Mouse (Mus musculus) stomach, embryonic 15.5 days (tissue): ENCODE measurements around the gene Dhcr24. TPM values are rescaled to one million over a fixed set of nuclear protein-coding genes. Genes with fewer than 3 reads are reported as not detected.

ENCODE experiments used
- ATAC-seq: fragments of 200-750 bp; cut with Nextera tagmentation; 2 replicates; pipeline ENCODE4 v1.8.0; 2017; ENCODE audit warnings: low read depth, moderate number of reproducible peaks, moderate TSS enrichment; ENCODE audit not compliant: insufficient read depth, low FRiP score
- H3K27ac ChIP-seq: fragments of 300-500 bp; sonication (generic); 2 replicates; pipeline ENCODE4 v1.5.1; 2015; ENCODE audit warnings: mild to moderate bottlenecking, inconsistent platforms
- H3K27me3 ChIP-seq: fragments of 300-500 bp; sonication (generic); replicated peaks from 2 replicates; pipeline ENCODE4 v1.6.1; 2015; ENCODE audit warnings: inconsistent platforms
- H3K36me3 ChIP-seq: fragments of 300-500 bp; sonication (generic); 2 replicates; pipeline ENCODE4 v1.6.1; 2015; ENCODE audit warnings: inconsistent platforms
- H3K4me1 ChIP-seq: fragments of 300-500 bp; sonication (generic); 2 replicates; pipeline ENCODE4 v1.6.1; 2015; ENCODE audit warnings: inconsistent platforms
- H3K4me2 ChIP-seq: fragments of 300-500 bp; sonication (generic); 2 replicates; pipeline ENCODE4 v1.6.1; 2015; ENCODE audit warnings: mild to moderate bottlenecking, inconsistent platforms
- H3K4me3 ChIP-seq: fragments of 300-500 bp; sonication (generic); replicated peaks from 2 replicates; pipeline ENCODE4 v1.5.1; 2015; ENCODE audit warnings: inconsistent platforms
- H3K9ac ChIP-seq: fragments of 300-500 bp; sonication (generic); 2 replicates; pipeline ENCODE4 v1.6.1; 2015; ENCODE audit warnings: inconsistent platforms
- H3K9me3 ChIP-seq: fragments of 300-500 bp; sonication (generic); 2 replicates; pipeline ENCODE4 v1.6.1; 2016; ENCODE audit warnings: inconsistent platforms
- WGBS: fragments of 180-500 bp; shearing (Covaris S2); methylation state at CpG from one replicate; pipeline ENCODE4 v1.1.7; 2015; 5-methylcytosine and 5-hydroxymethylcytosine counted together
- polyA plus RNA-seq: library from polyadenylated mRNA; unstranded; fragments of >200 nt; fragmentation: Nextera tagmentation; extraction: Ambion mirVana; gene quantifications from 2 replicates; pipeline ENCODE4 v1.2.1, GENCODE M21; 2015

Gene Dhcr24
- polyA plus RNA-seq, 1 experiment from 2014 or later: 7.7 TPM

DNA sequence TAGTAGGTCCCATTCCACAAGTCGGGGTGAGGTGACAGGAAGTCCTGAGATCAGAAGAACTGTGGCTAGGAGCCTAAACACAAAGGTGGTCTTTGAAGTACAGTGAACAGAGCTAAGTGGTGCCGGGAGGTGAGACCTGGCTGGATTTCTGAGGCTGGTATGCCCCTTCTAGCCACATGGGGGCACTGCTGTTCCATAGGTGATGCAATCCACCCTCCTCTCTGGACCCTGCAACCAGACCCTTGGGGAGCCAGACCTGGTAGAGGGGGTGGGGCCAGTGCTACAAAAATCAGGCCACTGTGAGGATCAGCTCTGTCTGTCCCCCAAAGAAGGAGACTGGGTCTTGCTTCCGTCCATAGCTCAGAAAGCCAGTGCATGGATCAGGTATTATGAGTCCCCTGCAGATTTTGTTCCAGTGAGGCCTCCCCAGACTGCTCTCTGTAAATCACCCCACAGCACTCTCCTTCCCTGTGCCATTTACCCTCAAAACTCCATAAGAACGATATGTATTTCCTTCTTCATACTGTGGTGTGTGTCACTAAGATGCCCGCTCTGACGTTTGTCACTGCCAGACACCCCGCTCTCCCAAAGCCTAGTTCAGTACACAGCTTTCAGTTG, 53.5 kb downstream of the Dhcr24 start:
- 48% methylated on average over 7 of the region's 7 CpGs for WGBS
- no peak overlapping the region for H3K9ac ChIP-seq
- no peak overlapping the region for H3K4me2 ChIP-seq
- no peaks in the 10 kb centered on the region for H3K36me3 ChIP-seq
- no peak overlapping the region for H3K27ac ChIP-seq
- H3K27me3 ChIP-seq: no peaks in the 10 kb centered on the region
- ATAC-seq: peak; percentile 23; the same call in 1 of the 2 replicates
- H3K4me1 ChIP-seq: peaks cover 8% of the 10 kb centered on the region
- H3K9me3 ChIP-seq: no peaks in the 10 kb centered on the region
- no peak overlapping the region for H3K4me3 ChIP-seq

DNA sequence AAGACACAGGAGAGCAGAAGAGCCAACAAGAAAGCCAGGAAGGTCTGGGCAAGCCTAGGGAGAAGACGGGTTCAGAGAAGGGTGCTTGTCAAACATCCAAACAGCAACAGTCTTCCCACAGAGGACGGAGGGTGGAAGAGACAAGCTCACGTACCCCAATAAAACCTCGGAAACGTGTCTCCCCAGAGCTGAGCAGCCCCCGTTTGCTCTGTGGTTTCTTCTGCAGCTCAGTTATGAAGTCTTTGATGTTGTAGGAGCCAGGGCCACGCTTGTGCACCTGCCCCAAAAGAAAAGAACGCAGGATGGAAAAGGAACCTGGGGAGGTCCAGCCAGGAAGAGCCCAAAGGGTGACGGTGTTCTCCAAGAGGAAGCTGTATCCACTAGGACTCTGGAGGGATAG, 54.0 kb downstream of the Dhcr24 start:
- Histone ChIP-seq H3K4me2 (no peak overlapping the region), H3K4me3 (no peak overlapping the region), H3K4me1 (peaks cover 8% of the 10 kb centered on the region), H3K27ac (no peak overlapping the region), H3K9ac (no peak overlapping the region), H3K9me3 (no peaks in the 10 kb centered on the region), H3K27me3 (no peaks in the 10 kb centered on the region), H3K36me3 (no peaks in the 10 kb centered on the region)
- ATAC-seq: no peak
- WGBS: 83% methylated on average over 9 of the region's 9 CpGs

DNA sequence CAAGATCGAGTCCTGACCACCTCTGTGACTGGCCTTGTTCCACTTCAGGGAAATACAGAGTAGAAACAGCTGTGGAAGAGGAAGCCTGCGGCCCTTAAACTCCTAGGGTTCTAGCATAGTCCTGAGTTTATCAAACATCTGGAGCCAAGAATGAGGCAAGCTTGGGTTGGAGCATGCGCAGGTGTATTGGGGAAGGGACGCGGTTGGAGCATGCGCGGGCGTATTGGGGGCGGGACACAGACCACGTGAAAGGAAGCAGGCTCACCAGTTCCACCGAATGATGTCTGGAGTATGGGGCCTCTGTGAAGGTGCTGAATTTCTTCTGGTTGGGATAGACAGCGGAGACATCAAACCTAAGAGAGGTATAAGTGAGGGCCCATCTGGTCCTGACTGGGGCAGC, 54.8 kb downstream of the Dhcr24 start:
- Histone ChIP-seq H3K9ac (no peak overlapping the region), H3K27ac (no peak overlapping the region), H3K9me3 (no peaks in the 10 kb centered on the region), H3K4me1 (peaks cover 8% of the 10 kb centered on the region), H3K4me3 (no peak overlapping the region), H3K4me2 (no peak overlapping the region), H3K27me3 (no peaks in the 10 kb centered on the region), H3K36me3 (no peaks in the 10 kb centered on the region)
- 70% methylated on average over 12 of the region's 12 CpGs for WGBS
- ATAC-seq: no peak

DNA sequence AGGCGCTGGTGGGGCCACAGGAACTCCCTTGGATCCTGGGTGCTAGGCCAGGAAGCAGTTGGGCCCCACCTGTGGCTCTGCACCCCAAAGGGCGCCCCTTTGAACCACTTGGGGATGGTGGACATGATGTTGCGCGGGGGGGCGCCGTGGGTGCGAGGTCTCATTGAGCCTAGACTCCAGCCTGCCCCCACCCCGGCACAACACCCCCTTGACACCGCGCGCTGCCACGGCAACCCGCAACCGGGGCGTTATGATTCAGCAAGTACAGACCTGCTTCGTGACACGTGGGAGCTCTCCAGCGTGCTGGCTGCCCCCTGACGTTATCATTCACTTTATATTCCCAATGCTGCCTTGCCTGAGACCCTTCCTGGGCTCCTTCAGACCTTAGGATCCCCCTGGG, 56.2 kb downstream of the Dhcr24 start, which contains the start of gene Lexm:
Gene Lexm, minus strand, starts transcription at position 186 of the 400 bp plus-strand sequence.
- Histone ChIP-seq H3K4me1 (peaks cover 14% of the 10 kb centered on the region), H3K27me3 (peaks cover 7% of the 10 kb centered on the region), H3K9ac (no peak within 1 kb of the TSS), H3K4me2 (peak within 1 kb of the TSS; percentile 53), H3K4me3 (peak within 1 kb of the TSS; percentile 14), H3K9me3 (no peaks in the 10 kb centered on the region), H3K36me3 (no peaks in the 10 kb centered on the region), H3K27ac (no peak within 1 kb of the TSS)
- ATAC-seq: peak; percentile 17; the same call in 1 of the 2 replicates
- WGBS: 2% methylated on average over 18 of the region's 19 CpGs

DNA sequence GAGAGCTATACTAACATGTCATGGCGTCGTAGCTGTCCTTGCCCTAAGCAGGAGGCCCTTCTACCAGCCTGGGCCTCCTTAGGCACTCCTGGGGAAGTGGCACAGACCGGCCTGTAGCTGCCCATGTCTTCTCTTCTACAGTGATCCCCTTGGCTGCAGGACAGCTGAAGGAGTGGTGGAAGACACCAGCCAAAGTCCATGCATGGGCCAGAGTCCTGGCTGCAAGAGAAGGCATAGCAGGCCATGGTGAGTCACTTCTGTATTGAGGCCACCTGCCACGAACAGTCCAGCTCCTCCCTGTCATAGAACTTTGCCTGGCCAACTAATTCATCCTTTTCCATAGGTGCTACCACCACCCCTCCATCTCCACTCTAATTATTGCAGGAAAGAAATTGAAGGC, 58.1 kb downstream of the Dhcr24 start:
- no peak overlapping the region for H3K27ac ChIP-seq

DNA sequence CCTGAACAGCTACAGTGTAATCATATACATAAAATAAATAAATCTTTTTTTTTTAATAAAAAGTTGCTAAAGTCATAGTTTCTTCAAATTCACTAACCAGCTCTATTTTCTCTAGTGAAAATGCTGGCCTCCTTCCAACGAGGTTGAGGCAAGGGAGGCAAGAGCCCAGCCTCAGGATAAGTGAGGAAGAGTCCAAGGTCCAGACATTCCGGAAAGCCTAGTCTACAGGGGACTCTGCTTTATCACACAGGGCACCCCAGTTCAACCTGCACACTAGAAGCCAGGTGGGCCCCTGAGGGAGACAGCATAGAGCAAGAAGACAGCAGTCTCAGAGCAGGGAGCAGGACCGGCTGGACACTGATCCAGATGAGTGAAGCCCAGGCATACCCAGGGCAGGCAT, 60.6 kb downstream of the Dhcr24 start:
- Histone ChIP-seq H3K27me3 (peaks cover 35% of the 10 kb centered on the region), H3K9ac (no peak overlapping the region), H3K9me3 (no peaks in the 10 kb centered on the region), H3K27ac (peak overlapping the region; percentile 44; the same call in 1 of the 2 replicates), H3K4me1 (peaks cover 18% of the 10 kb centered on the region), H3K4me3 (no peak overlapping the region), H3K4me2 (peak overlapping the region; percentile 59; the same call in 1 of the 2 replicates), H3K36me3 (no peaks in the 10 kb centered on the region)
- 62% methylated on average over 3 of the region's 3 CpGs for WGBS
- ATAC-seq: no peak

More for the DNA sequence above, 58.1 kb downstream of the Dhcr24 start:
- Histone ChIP-seq H3K4me1 (peaks cover 21% of the 10 kb centered on the region), H3K36me3 (no peaks in the 10 kb centered on the region), H3K9me3 (no peaks in the 10 kb centered on the region), H3K4me2 (no peak overlapping the region), H3K27me3 (peaks cover 24% of the 10 kb centered on the region), H3K4me3 (no peak overlapping the region), H3K9ac (no peak overlapping the region)
- 79% methylated on average over 4 of the region's 4 CpGs for WGBS
- ATAC-seq: no peak

DNA sequence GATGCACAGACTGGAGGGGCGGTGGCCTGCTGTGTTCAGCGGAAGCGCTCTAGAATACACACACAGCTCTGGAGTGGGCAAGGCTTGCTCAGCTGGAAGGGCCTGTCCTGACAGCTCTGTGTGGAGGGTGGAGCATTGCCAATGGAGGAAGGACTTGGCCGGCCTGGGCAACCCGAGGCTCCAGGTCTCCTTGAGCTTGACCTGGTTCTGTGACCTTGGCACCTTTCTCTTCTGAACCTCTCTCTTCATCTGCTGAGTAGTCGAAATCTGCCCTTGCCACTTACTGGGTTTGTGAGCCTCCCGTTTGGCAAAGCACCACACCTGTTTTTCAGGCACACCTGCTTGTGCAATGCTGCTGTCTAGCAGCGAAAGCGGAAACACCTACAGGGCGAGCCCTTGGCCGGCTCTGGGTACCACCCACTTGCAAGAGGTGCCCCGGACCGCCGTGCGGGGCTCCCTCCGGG, 61.2 kb downstream of the Dhcr24 start, which contains the start of gene Ttc22:
Gene Ttc22, plus strand, starts transcription at position 403 of the 464 bp plus-strand sequence.
- WGBS: 20% methylated on average over 16 of the region's 16 CpGs
- Histone ChIP-seq H3K27ac (peak within 1 kb of the TSS; percentile 59; the same call in 1 of the 2 replicates), H3K4me1 (peaks cover 16% of the 10 kb centered on the region), H3K4me2 (peak within 1 kb of the TSS; percentile 59), H3K4me3 (peak within 1 kb of the TSS; percentile 38), H3K9me3 (no peaks in the 10 kb centered on the region), H3K9ac (no peak within 1 kb of the TSS), H3K27me3 (peaks cover 35% of the 10 kb centered on the region), H3K36me3 (no peaks in the 10 kb centered on the region)
- ATAC-seq: peak; percentile 73

DNA sequence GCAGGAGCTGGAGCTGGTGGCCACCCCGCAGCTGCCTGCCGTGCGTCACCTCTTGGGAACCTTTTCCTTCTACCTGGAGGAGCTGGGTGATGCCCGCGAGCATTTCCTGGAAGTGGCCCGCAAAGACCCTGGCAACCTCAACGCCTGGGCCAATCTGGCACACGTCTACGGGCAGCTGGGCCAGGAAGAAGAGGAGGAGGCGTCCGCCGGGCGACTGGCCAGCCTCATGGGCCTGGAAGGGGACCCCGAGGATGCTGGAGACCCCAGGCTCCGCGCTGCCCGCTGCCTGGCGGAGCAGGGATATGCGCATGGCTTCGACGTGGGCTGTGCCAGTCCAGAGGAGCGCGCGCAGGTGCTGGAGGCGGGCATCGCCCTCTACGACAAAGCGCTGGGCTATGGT, 61.9 kb downstream of the Dhcr24 start:
- Histone ChIP-seq H3K9ac (no peak overlapping the region), H3K27me3 (peaks cover 35% of the 10 kb centered on the region), H3K4me2 (peak overlapping the region; percentile 59), H3K4me3 (peak overlapping the region; percentile 38), H3K27ac (no peak overlapping the region), H3K36me3 (no peaks in the 10 kb centered on the region), H3K4me1 (peaks cover 13% of the 10 kb centered on the region; the same call in 1 of the 2 replicates), H3K9me3 (no peaks in the 10 kb centered on the region)
- 23% methylated on average over 28 of the region's 28 CpGs for WGBS
- ATAC-seq: no peak

DNA sequence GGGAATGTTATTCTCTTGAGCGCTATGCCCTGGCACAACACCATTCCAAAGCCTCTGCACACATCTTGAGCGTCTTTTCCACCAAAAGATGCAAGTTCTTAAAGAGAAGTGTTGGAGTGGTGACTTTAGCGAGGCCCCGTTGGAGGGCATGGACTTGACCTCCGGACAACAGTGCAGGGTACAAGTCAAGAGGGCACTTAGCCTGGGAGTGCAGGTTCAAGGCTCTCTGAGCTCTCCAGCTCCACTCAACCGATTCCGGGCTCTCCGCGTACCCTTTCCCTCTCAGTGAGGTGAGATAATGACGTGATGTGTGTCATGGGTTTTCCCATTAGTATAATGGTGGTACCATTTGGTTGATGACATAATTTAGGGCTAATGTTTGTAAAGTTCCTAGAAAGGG, 63.4 kb downstream of the Dhcr24 start:
- no peak for ATAC-seq
- peaks cover 35% of the 10 kb centered on the region for H3K27me3 ChIP-seq
- 84% methylated on average over 10 of the region's 10 CpGs for WGBS
- no peaks in the 10 kb centered on the region for H3K36me3 ChIP-seq
- no peak overlapping the region for H3K27ac ChIP-seq
- no peaks in the 10 kb centered on the region for H3K9me3 ChIP-seq
- peaks cover 19% of the 10 kb centered on the region for H3K4me1 ChIP-seq
- no peak overlapping the region for H3K9ac ChIP-seq
- H3K4me3 ChIP-seq: no peak overlapping the region
- no peak overlapping the region for H3K4me2 ChIP-seq

DNA sequence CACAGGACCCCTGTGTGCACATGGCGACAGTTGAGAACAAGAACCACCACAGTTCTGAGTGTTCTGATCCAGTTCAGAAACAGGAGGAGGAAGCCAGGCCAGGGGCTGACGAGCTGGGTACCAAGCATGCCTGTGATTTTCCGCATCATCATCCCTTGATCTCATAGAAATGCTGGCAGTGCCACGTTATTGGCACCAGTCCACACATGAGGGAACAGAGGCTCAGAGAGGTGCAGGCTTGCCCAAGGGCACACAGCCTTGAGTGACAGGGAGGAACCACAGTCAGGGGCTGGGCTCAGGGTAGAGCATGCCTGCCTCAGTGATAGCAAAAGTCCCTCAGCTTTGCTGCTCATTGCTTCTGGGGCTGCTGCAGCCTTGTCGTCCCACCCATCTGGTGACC, 67.0 kb downstream of the Dhcr24 start:
- no peak overlapping the region for H3K9ac ChIP-seq
- H3K4me2 ChIP-seq: no peak overlapping the region
- H3K9me3 ChIP-seq: no peaks in the 10 kb centered on the region
- peaks cover 18% of the 10 kb centered on the region for H3K4me1 ChIP-seq
- H3K36me3 ChIP-seq: no peaks in the 10 kb centered on the region
- peaks cover 21% of the 10 kb centered on the region for H3K27me3 ChIP-seq
- 80% methylated on average over 5 of the region's 5 CpGs for WGBS
- no peak for ATAC-seq
- no peak overlapping the region for H3K27ac ChIP-seq
- H3K4me3 ChIP-seq: no peak overlapping the region

DNA sequence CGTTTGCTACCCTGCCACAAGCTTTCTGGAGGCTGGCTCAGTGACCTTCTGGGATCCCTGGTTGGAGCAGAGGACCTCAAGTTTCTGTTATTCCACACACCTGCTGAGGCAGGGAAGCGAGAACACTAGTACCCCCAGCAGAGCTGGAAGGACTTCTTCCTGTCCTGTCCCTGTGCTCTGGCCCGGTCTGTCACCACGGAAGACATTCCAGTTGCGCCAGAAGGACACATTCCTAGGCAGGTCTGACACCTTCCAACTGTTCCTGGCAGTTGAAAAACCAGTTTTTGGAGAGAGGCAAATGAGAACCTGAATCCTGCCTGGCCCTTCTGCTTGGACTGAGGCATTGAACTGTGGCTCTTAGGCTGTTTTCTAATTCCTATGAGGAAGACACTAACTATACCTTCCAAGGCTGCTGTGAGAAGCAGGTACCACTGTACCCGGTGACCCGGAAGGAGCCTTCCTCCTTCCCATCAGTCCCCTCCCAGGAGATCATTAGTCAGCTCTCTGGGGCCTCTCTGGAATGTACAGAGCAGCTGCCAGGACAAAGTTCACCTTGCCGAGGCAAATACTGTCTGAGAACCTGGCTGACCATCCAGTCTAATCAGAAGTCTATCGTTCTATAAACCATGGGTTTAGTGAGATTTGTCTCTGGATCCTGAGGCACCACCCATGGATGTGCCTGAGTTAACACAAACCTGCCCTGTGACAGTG, 68.0 kb downstream of the Dhcr24 start:
- Histone ChIP-seq H3K36me3 (no peaks in the 10 kb centered on the region), H3K9ac (no peak overlapping the region), H3K4me1 (peaks cover 19% of the 10 kb centered on the region), H3K9me3 (no peaks in the 10 kb centered on the region), H3K27ac (peak overlapping the region; percentile 55), H3K27me3 (peaks cover 12% of the 10 kb centered on the region; the same call in 1 of the 2 replicates), H3K4me3 (no peak overlapping the region), H3K4me2 (no peak overlapping the region; the same call in 1 of the 2 replicates)
- no peak for ATAC-seq
- 34% methylated on average over 9 of the region's 9 CpGs for WGBS

DNA sequence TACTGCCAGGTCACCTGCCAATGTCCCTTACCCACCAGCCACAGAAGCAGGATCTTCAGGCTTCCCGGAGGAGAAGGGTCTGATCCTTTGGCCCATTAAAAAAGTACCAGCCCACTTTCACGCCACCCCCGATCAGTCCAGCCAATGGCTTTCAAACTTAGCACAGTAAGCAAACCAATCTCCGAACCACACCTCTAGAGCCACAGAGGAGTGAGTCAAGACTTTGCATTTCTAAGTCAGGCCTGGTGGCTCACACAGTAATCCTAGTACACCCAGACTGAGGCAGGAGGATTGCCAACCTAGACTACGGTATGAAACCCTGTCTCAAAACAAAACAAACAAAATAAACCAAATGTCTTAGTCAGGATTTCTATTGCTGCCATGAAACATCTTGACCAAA, 68.5 kb downstream of the Dhcr24 start:
- Histone ChIP-seq H3K4me3 (no peak overlapping the region), H3K27ac (peak overlapping the region; percentile 55), H3K9ac (no peak overlapping the region), H3K4me1 (peaks cover 21% of the 10 kb centered on the region), H3K4me2 (no peak overlapping the region; the same call in 1 of the 2 replicates), H3K36me3 (no peaks in the 10 kb centered on the region), H3K9me3 (no peaks in the 10 kb centered on the region), H3K27me3 (peaks cover 6% of the 10 kb centered on the region; the same call in 1 of the 2 replicates)
- no peak for ATAC-seq
- WGBS: 57% methylated on average over 5 of the region's 5 CpGs
